Mouse (Mus musculus) liver, embryonic 15.5 days (tissue): Measurements from ENCODE around the gene Kat2a. TPM values are rescaled to one million over a fixed set of nuclear protein-coding genes. Genes with fewer than 3 reads are reported as not detected.

Experiments used
- ATAC-seq: fragments of 200-750 bp; cut with Nextera tagmentation; 2 replicates; pipeline ENCODE4 v1.8.0; 2017; ENCODE audit warnings: moderate number of reproducible peaks, mild to moderate bottlenecking, moderate library complexity; ENCODE audit not compliant: insufficient read depth
- H3K27ac ChIP-seq: fragments of 300-500 bp; sonication (generic); replicated peaks from 2 replicates; pipeline ENCODE4 v1.5.1; 2015; ENCODE audit warnings: mild to moderate bottlenecking, inconsistent platforms
- H3K27me3 ChIP-seq: fragments of 300-500 bp; sonication (generic); 2 replicates; pipeline ENCODE4 v1.6.1; 2015; ENCODE audit warnings: mild to moderate bottlenecking, inconsistent platforms
- H3K36me3 ChIP-seq: fragments of 300-500 bp; sonication (generic); replicated peaks from 2 replicates; pipeline ENCODE4 v1.6.1; 2015; ENCODE audit warnings: moderate library complexity, mild to moderate bottlenecking, inconsistent platforms
- H3K4me1 ChIP-seq: fragments of 300-500 bp; sonication (generic); replicated peaks from 2 replicates; pipeline ENCODE4 v1.6.1; 2015; ENCODE audit warnings: inconsistent platforms
- H3K4me2 ChIP-seq: fragments of 300-500 bp; sonication (generic); 2 replicates; pipeline ENCODE4 v1.6.1; 2015; ENCODE audit warnings: moderate library complexity, mild to moderate bottlenecking, inconsistent platforms
- H3K4me3 ChIP-seq: fragments of 300-500 bp; sonication (generic); replicated peaks from 2 replicates; pipeline ENCODE4 v1.5.1; 2015; ENCODE audit warnings: mild to moderate bottlenecking, inconsistent platforms
- H3K9ac ChIP-seq: fragments of 300-500 bp; sonication (generic); 2 replicates; pipeline ENCODE4 v1.6.1; 2015; ENCODE audit warnings: moderate library complexity, mild to moderate bottlenecking, inconsistent platforms
- H3K9me3 ChIP-seq: fragments of 300-500 bp; sonication (generic); replicated peaks from 2 replicates; pipeline ENCODE4 v1.6.1; 2016; ENCODE audit warnings: inconsistent platforms
- WGBS: fragments of 180-500 bp; shearing (Covaris S2); methylation state at CpG from one replicate; pipeline ENCODE4 v1.1.7; 2015; ENCODE audit warnings: mixed read lengths; ENCODE audit not compliant: insufficient replicate concordance; 5-methylcytosine and 5-hydroxymethylcytosine counted together
- polyA plus RNA-seq: library from polyadenylated mRNA; unstranded; fragments of >200 nt; fragmentation: Nextera tagmentation; extraction: Ambion mirVana; gene quantifications from 2 replicates; pipeline ENCODE4 v1.2.1, GENCODE M21; 2015

The Kat2a gene
- polyA plus RNA-seq, 1 experiment from 2014 or later: 14.1 TPM

DNA sequence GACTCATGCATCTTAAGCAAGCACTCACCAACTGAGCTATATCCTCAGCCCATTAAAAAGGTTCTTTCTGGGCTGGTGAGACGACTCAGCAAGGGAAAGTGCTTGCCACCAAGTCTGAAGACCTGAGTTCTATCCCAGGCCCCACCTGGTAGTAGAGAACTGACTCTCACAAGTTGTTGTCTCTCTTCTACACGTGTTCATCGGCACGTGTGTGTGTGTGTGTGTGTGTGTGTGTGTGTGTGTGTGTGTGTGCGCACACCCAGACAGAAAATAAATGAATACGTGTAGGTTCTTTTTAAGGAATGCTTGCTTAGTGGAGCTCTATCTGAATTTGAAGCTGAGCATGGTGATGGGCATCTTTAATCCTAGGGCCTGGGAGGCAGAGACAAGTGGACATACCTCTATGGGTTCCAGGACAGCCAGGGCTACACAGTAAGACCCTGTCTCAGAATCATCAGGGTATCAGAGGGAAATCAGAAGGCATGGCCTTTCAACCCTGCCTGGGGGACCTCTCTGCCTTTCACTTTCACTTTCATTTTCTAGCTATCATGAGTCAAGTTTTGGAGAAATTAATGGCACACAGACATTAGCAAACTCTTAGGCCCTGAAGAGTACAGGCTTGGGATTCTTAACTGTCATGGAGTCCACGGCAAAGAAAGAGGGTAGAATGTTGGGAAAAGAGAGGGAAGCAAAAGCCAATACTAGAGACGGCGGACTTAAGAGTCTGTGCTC lies 23.0 kb upstream of the Kat2a start:
- Histone ChIP-seq H3K4me3 (peak overlapping the region; percentile 73), H3K4me2 (peak overlapping the region; percentile 87), H3K9me3 (no peaks in the 10 kb centered on the region), H3K27me3 (no peaks in the 10 kb centered on the region), H3K27ac (peak overlapping the region; percentile 92), H3K4me1 (peaks cover 86% of the 10 kb centered on the region), H3K36me3 (peaks cover 31% of the 10 kb centered on the region), H3K9ac (peak overlapping the region; percentile 88)
- WGBS: 65% methylated on average over 9 of the region's 9 CpGs
- no peak for ATAC-seq

DNA sequence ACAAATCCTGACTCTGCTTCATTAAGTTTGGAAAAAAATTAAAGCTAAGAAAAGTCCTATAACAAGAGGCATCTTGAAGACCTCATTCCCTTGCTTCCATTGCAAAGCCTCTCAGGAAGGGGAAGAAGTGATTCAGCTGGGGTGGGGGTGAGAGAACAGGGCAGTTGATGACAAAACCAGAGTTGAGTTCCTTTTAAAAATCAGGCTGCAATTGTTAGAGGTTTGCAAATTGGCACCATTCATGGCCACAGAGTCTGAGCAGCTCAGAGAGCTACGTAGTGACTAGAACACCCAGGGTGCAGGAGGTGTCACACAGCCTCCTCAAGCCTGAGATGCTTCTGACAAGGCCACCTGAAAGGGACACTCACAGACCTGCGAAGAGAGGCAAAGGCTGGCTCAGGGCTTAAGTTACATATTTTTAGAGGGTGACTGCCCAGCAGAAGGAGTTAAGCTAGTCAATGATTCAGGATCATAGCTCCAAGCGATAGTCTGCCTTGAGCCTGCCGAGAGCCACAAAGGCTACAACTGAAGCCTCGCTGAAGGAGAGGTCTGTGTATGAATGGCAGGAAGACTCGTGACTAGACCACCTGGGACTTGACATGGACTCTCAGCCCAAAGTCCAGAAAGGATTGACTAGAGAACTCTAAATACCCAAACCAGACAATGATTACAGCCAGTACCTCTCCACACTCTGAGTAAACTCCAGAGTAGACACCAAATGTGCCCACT lies 18.4 kb upstream of the Kat2a start:
- ATAC-seq: no peak
- H3K4me1 ChIP-seq: peaks cover 75% of the 10 kb centered on the region
- no peaks in the 10 kb centered on the region for H3K27me3 ChIP-seq
- H3K4me3 ChIP-seq: no peak overlapping the region
- peaks cover 62% of the 10 kb centered on the region for H3K36me3 ChIP-seq
- H3K4me2 ChIP-seq: no peak overlapping the region
- H3K27ac ChIP-seq: no peak overlapping the region
- no peak overlapping the region for H3K9ac ChIP-seq
- WGBS: 68% methylated on average over 6 of the region's 6 CpGs
- no peaks in the 10 kb centered on the region for H3K9me3 ChIP-seq

DNA sequence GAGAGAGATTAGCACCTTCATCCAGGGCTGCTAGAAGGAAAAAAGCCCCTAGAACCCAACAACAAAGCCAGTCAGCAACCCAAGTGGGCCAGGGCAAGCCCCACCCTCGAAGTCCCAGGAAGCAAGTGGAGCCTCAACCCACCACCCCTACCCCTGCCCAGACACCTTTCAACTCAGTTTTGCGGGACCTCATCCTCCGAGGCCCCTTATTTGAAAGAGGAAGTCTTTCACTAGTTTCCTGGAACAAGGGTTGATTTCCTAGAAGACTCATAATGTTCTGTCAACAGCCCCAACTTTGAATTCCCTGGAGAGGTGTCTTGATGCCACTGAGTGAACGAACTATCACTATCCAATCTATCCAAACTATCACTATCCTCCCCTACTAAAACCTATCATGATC lies 17.7 kb upstream of the Kat2a start:
- Histone ChIP-seq H3K4me3 (no peak overlapping the region), H3K4me1 (peaks cover 74% of the 10 kb centered on the region), H3K9ac (no peak overlapping the region), H3K36me3 (peaks cover 67% of the 10 kb centered on the region), H3K9me3 (no peaks in the 10 kb centered on the region), H3K27me3 (no peaks in the 10 kb centered on the region), H3K27ac (no peak overlapping the region), H3K4me2 (no peak overlapping the region)
- ATAC-seq: no peak
- 32% methylated on average over 4 of the region's 4 CpGs for WGBS

DNA sequence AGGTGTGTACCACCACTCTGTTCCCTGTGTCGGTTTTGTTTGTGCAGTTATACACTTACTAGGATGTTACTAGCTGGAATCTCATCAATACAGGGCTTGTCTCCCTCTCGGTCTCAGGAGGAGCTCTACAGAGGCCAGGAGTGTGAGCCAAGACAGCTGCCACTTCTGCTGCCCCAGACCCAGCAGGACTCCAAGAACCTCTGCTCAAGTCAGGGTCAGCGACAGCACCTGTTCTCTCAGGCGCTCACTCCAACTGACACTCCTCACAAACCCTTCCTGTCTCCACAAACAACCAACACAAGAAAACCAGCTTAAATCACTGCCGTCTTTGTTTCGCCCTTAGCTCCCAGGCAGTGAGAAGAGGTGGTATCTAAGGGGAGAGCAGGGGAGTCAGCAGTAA lies 16.3 kb upstream of the Kat2a start:
- H3K27ac ChIP-seq: no peak overlapping the region
- H3K4me3 ChIP-seq: no peak overlapping the region
- no peak for ATAC-seq
- peaks cover 64% of the 10 kb centered on the region for H3K36me3 ChIP-seq
- H3K9ac ChIP-seq: no peak overlapping the region
- no peaks in the 10 kb centered on the region for H3K27me3 ChIP-seq
- WGBS: 79% methylated on average over 6 of the region's 6 CpGs
- no peaks in the 10 kb centered on the region for H3K9me3 ChIP-seq
- H3K4me1 ChIP-seq: peaks cover 73% of the 10 kb centered on the region
- no peak overlapping the region for H3K4me2 ChIP-seq

DNA sequence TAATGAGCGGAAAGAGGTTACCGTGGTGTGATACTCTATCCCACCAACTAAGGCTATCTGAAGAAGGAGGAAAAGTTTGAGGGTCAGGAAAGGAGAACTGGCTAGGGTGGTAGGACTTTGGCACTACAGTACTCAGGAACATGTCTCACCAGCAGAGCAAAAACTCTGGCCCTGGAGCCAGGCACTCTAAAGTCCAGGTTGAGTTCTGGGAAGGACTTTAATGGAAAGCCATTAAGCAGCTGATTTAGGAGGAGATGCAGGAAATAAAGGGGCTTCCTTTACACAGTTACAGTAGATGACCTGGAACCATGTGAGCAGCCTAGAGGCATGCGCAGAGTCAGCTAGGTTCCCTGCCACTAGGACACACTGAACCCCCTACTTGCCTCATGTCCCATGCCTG lies 14.9 kb upstream of the Kat2a start:
- H3K36me3 ChIP-seq: peaks cover 51% of the 10 kb centered on the region
- no peak overlapping the region for H3K4me2 ChIP-seq
- no peaks in the 10 kb centered on the region for H3K9me3 ChIP-seq
- H3K4me3 ChIP-seq: no peak overlapping the region
- no peaks in the 10 kb centered on the region for H3K27me3 ChIP-seq
- no peak for ATAC-seq
- no peak overlapping the region for H3K27ac ChIP-seq
- peaks cover 73% of the 10 kb centered on the region for H3K4me1 ChIP-seq
- WGBS: 86% methylated on average over 3 of the region's 3 CpGs
- H3K9ac ChIP-seq: no peak overlapping the region

DNA sequence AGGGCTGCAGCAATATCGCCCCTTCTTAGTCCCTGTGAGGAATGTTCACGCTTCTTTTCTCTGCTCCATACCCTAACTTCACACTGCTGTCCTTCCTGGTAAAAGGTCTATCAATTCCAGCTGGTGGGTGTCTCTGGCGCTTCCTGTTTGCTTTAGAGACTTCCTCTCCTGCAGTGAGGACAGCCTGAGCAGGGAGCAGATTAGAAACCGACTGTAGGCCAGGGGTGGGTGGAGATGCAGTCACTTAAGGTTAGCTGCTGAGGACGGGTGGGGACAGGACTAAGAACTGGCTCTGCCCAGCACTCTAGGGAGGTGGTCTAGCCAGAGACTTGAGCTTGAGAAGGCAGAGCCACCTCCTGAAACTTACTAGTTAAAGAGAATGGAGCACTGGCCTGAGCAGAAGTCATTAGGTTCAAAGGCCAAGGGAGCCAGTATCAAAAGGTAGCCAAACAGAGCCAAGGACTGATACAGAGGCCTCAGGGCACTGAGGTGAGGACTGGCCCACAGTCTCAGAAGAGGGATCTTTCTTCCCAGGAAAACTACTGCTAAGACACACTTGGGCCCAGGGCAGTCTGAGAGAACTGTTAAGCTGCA lies 12.8 kb upstream of the Kat2a start:
- H3K27ac ChIP-seq: peak overlapping the region; percentile 53
- no peaks in the 10 kb centered on the region for H3K9me3 ChIP-seq
- peak; percentile 39; the same call in 1 of the 2 replicates for ATAC-seq
- H3K9ac ChIP-seq: 0 out of 2 replicates have a peak overlapping the region, but pooled peaks have one; percentile 19
- H3K4me1 ChIP-seq: peaks cover 73% of the 10 kb centered on the region
- no peaks in the 10 kb centered on the region for H3K27me3 ChIP-seq
- H3K4me2 ChIP-seq: peak overlapping the region; percentile 25; the same call in 1 of the 2 replicates
- WGBS: 13% methylated on average over 5 of the region's 5 CpGs
- peaks cover 43% of the 10 kb centered on the region for H3K36me3 ChIP-seq
- no peak overlapping the region for H3K4me3 ChIP-seq

DNA sequence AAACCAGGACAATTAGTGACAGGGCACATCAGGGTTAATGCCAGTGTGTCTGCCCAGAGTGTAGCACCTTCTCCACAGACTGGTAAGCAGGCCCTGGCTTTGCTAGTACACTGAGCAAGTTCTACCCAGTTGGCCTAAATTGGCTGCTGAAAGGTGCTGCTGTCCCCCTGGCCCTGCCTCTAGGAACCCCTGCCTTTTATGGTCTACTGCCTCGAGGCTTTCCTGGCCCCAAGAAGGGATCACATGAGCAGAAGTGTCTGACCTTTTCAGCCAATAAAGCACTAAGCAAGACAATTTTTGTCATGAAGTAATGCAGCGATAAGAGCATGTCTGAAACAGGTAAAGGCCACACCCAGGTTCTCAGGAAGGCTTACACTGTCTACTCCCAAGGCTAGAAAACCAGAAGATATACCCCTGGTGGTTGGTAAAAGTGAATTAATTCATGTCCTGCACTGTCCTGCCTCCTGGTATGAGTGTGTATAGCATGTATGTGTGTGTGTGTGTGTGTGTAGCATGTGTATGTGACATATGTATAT lies 10.3 kb upstream of the Kat2a start:
- no peaks in the 10 kb centered on the region for H3K9me3 ChIP-seq
- peaks cover 45% of the 10 kb centered on the region for H3K36me3 ChIP-seq
- H3K27ac ChIP-seq: peak overlapping the region; percentile 75
- no peak for ATAC-seq
- H3K4me2 ChIP-seq: peak overlapping the region; percentile 40
- WGBS: 23% methylated on average over 2 of the region's 2 CpGs
- H3K9ac ChIP-seq: peak overlapping the region; percentile 45; the same call in 1 of the 2 replicates
- no peaks in the 10 kb centered on the region for H3K27me3 ChIP-seq
- no peak overlapping the region for H3K4me3 ChIP-seq
- H3K4me1 ChIP-seq: peaks cover 62% of the 10 kb centered on the region

DNA sequence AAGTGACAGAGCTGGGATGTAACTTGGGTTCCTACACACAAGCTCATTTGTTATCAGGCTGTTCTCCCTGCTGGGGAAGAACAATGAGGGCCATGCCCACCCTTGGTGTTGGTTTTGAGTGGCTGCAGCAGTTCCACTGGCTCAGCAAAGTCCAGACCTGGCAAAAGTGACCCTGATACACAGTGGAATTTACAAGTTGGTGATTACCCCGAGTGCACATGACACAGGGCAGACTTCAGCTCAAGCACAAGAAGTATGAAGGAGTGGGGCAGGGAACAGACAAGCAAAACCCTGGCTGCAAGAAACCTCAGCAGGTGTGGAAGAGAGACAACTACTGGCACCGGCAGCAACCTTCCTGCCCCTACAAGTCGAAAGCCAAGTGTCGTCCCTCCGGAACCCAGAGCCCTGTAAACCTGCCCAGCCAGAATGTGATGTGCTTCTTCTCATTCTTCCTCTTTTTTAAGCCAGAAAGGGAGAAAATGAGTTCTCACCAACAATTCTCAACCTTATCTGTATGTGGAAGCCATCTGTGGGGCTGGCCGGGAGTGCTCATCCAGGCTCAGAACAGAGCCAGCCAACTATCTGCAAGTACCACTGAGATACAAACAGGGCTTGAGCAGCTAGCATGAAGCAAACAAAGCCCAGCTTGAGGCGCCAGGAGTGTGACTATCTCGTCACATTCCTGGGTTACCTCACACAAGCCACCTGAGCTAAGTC lies 9.7 kb upstream of the Kat2a start:
- Histone ChIP-seq H3K9ac (peak overlapping the region; percentile 45; the same call in 1 of the 2 replicates), H3K36me3 (peaks cover 47% of the 10 kb centered on the region), H3K27ac (peak overlapping the region; percentile 75), H3K4me3 (no peak overlapping the region), H3K27me3 (no peaks in the 10 kb centered on the region), H3K4me1 (peaks cover 56% of the 10 kb centered on the region), H3K9me3 (no peaks in the 10 kb centered on the region), H3K4me2 (peak overlapping the region; percentile 40)
- no peak for ATAC-seq
- WGBS: 17% methylated on average over 8 of the region's 8 CpGs

DNA sequence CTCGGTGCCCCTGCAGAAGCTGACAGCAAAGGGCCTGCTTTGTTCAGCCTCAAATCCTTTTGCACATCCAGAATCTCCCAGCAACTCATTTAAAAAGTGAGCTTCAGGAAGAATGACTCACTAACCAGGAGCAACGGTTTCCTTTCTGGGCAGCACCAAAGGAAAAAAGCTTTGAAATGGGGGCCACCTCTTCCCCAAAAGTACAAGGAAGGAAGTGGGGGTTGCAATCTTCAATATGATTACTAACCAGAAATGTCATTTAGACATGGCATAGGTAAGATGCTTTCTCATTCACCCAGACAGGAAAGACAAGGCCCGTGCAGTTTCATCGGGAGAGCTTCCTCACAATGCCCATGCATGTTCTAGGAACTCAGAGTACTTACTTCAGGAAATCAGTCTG lies 9.0 kb upstream of the Kat2a start:
- Histone ChIP-seq H3K4me3 (no peak overlapping the region), H3K9me3 (no peaks in the 10 kb centered on the region), H3K27ac (peak overlapping the region; percentile 75), H3K36me3 (peaks cover 53% of the 10 kb centered on the region), H3K4me2 (peak overlapping the region; percentile 40; the same call in 1 of the 2 replicates), H3K27me3 (no peaks in the 10 kb centered on the region), H3K9ac (no peak overlapping the region), H3K4me1 (peaks cover 56% of the 10 kb centered on the region)
- no peak for ATAC-seq
- 22% methylated on average over 4 of the region's 4 CpGs for WGBS

DNA sequence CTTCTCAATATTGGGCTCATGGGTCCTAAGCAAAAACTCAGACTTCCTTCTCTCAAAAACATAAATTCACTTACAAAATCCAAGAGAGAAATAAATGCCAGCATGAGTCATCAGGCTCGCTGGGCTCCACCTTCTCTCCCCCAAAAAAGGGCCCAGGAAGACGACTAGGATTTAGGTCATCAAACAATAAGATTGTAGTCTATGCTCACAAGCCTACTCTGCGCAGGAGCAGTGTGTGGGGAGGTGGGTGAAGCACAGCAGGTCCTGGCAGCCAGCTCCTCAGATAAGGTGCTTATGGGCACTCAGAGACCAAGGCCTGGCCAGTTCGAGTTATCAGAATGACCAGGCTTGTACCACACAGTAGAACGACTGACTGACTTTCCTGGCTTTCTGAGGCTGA lies 8.1 kb upstream of the Kat2a start:
- Histone ChIP-seq H3K36me3 (peaks cover 59% of the 10 kb centered on the region), H3K4me1 (peaks cover 54% of the 10 kb centered on the region), H3K4me2 (no peak overlapping the region), H3K9ac (no peak overlapping the region), H3K27ac (peak overlapping the region; percentile 45; the same call in 1 of the 2 replicates), H3K9me3 (no peaks in the 10 kb centered on the region), H3K4me3 (no peak overlapping the region), H3K27me3 (no peaks in the 10 kb centered on the region)
- WGBS: 37% methylated on average over 5 of the region's 5 CpGs
- ATAC-seq: no peak
